Mouse (Mus musculus) kidney, adult 2 months (tissue): ENCODE data around the gene Traf5.

Source experiments
- CTCF ChIP-seq: fragments of 200-500 bp; conservative IDR thresholded peaks from 2 replicates; pipeline ENCODE4 v1.5.1; 2011; ENCODE audit warnings: low read depth, mild to moderate bottlenecking, control low read depth, low read length, moderate library complexity, mixed read lengths; ENCODE audit not compliant: insufficient read depth, insufficient read length
- POLR2A ChIP-seq: fragments of 200-500 bp; IDR thresholded peaks from one replicate; pipeline ENCODE4 v1.6.1; 2011; ENCODE audit warnings: low read depth, low read length, control low read depth

GRCm38 (mm10) chr1:191956261-191956660, 136.1 kb downstream of the Traf5 start:
- TF ChIP-seq POLR2A: no peak
- no peak for TF ChIP-seq CTCF
